Mouse (Mus musculus): ENCODE results near the gene Plcl2.
"Not testable (repeated sequence)": the region's sequence is repeated elsewhere in the genome, so short reads cannot be mapped to it uniquely, and the experiment has no call there.

DNA sequence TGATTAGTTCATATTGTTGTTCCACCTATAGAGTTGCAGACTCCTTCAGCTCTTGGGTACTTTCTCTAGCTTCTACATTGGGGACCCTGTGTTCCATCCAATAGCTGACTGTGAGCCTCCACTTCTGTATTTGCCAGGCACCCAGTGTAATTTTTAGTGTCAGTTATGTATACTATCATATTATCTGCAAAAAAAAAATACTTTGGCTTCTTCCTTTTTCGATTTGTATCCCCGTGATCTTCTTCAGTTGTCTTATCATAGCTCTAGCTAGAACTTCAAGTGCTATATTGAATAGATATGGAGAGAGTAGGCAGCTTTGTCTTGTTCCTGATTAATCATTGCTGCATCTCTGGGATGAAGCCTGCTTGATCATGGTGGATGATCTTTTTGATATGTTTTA lies 25.7 kb downstream of the Plcl2 start:
- TF ChIP-seq CTCF (IDR thresholded peaks at IDR 0.05; ENCODE audit: low read depth, low read length); POLR2A (IDR thresholded peaks at IDR 0.05; ENCODE audit: insufficient read depth, low read length); EP300 (IDR thresholded peaks at IDR 0.05; ENCODE audit: insufficient read depth, low read depth, low read length): not testable (repeated sequence)
